Mouse (Mus musculus) G1E (cell line): ENCODE measurements around the gene Tbc1d22a.

Experiments
- CTCF ChIP-seq: IDR thresholded peaks from 2 replicates; pipeline ENCODE4 v1.5.1; 2012; ENCODE audit warnings: low read depth, low read length, inconsistent platforms, mixed read lengths
- POLR2AphosphoS5 ChIP-seq: IDR thresholded peaks from 2 replicates; pipeline ENCODE4 v1.6.1; 2012; ENCODE audit warnings: low read depth, low read length, inconsistent platforms; ENCODE audit not compliant: insufficient replicate concordance

- no peak for TF ChIP-seq CTCF
- no peak for TF ChIP-seq POLR2AphosphoS5
Measured at GRCm38 (mm10) chr15:86188746-86189470, 25.4 kb upstream of the Tbc1d22a start.
